Mouse (Mus musculus) embryonic facial prominence, embryonic 10.5 days (tissue): Measurements from ENCODE around the gene Cmtm7. TPM values are rescaled to one million over a fixed set of nuclear protein-coding genes. Genes with fewer than 3 reads are reported as not detected.
A peak's percentile ranks its signal among the peaks of the same experiment; 100 is the strongest.
"Not testable (repeated sequence)": the region's sequence is repeated elsewhere in the genome, so short reads cannot be mapped to it uniquely, and the experiment has no call there.

Experiments
- DNase-seq: peaks from one replicate; pipeline ENCODE4 v3.0.0-alpha.2; 2017; ENCODE audit warnings: low spot score
- H3K27ac ChIP-seq: fragments of 300-500 bp; sonication (generic); replicated peaks from 2 replicates; pipeline ENCODE4 v1.5.1; 2016; ENCODE audit warnings: mild to moderate bottlenecking
- H3K27me3 ChIP-seq: fragments of 300-500 bp; sonication (generic); replicated peaks from 2 replicates; pipeline ENCODE4 v1.6.1; 2016; ENCODE audit warnings: low read depth, mild to moderate bottlenecking; ENCODE audit not compliant: poor library complexity, severe bottlenecking
- H3K36me3 ChIP-seq: fragments of 300-500 bp; sonication (generic); replicated peaks from 2 replicates; pipeline ENCODE4 v1.6.1; 2016; ENCODE audit warnings: mild to moderate bottlenecking, moderate library complexity
- H3K4me1 ChIP-seq: fragments of 300-500 bp; sonication (generic); 2 replicates; pipeline ENCODE4 v1.6.1; 2016
- H3K4me3 ChIP-seq: fragments of 300-500 bp; sonication (generic); 2 replicates; pipeline ENCODE4 v1.5.1; 2016; ENCODE audit warnings: mild to moderate bottlenecking, moderate library complexity
- H3K9me3 ChIP-seq: fragments of 300-500 bp; sonication (generic); 2 replicates; pipeline ENCODE4 v1.6.1; 2016; ENCODE audit warnings: mild to moderate bottlenecking
- WGBS: fragments of 180-500 bp; shearing (Covaris S2); methylation state at CpG from one replicate; pipeline ENCODE4 v1.1.7; 2016; 5-methylcytosine and 5-hydroxymethylcytosine counted together
- polyA plus RNA-seq: library from polyadenylated mRNA; unstranded; fragments of >200 nt; fragmentation: Nextera tagmentation; extraction: Ambion mirVana; gene quantifications from 2 replicates; pipeline ENCODE4 v1.2.1, GENCODE M21; 2016

Gene Cmtm7
- polyA plus RNA-seq, 1 experiment from 2014 or later, result 88.0 TPM

DNA sequence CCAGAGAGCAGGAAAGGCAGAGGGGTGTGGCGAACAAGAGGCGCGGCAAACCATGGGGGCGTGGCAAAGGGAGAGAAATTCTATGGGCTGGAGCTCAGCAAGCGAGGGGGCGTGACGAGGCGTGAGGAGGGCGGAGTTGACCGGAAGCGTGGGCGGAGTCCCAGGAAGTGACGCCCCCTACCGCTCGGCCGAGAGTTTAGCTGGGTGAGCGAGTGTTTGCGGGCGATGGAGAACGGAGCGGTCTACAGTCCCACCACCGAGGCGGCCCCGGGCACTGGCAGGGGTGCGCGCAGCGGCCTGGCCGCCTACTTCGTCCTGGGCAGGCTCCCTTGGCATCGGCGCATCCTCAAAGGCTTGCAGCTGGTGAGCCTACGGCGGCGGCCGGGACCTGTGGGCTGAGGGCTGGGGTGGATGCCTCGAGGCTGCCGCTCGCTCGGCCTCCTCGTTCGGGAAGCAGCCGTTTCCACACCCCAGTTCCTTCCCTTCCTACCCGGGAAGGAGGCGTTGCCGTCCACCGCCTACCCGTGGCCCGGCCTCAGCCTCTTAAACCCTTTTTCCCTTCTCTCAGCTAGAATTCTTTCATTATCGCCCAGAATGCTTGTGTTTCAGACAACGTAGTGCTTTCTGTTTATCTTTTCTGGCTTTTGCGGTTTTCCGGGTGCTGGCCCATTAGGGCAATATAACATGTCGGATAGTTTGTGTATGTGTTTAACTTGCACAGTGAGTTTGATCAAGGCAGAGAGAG lies 50.5 kb downstream of the Cmtm7 start, which contains the start of gene Cmtm6:
Gene Cmtm6, plus strand, starts transcription at position 106 of the 745 bp plus-strand sequence.
- H3K4me3 ChIP-seq, result peak within 1 kb of the TSS; percentile 89
- peak within 1 kb of the TSS; percentile 90 for H3K27ac ChIP-seq
- WGBS, result under 1% methylated on average over 53 of the region's 53 CpGs
- no peaks in the 10 kb centered on the region; the same call in 1 of the 2 replicates for H3K36me3 ChIP-seq
- peak; percentile 99 for DNase-seq
- H3K9me3 ChIP-seq, result no peaks in the 10 kb centered on the region
- H3K4me1 ChIP-seq, result peaks cover 18% of the 10 kb centered on the region
- no peaks in the 10 kb centered on the region for H3K27me3 ChIP-seq

GRCm38 (mm10) chr9:114729911-114730805 lies 51.5 kb downstream of the Cmtm7 start:
- H3K27ac ChIP-seq, result no peak overlapping the region
- H3K9me3 ChIP-seq, result no peaks in the 10 kb centered on the region
- H3K4me3 ChIP-seq, result peak overlapping the region; percentile 89
- no peaks in the 10 kb centered on the region for H3K27me3 ChIP-seq
- WGBS, result 35% methylated on average over 30 of the region's 30 CpGs
- peaks cover 6% of the 10 kb centered on the region for H3K36me3 ChIP-seq
- no peak for DNase-seq
- peaks cover 17% of the 10 kb centered on the region for H3K4me1 ChIP-seq

DNA sequence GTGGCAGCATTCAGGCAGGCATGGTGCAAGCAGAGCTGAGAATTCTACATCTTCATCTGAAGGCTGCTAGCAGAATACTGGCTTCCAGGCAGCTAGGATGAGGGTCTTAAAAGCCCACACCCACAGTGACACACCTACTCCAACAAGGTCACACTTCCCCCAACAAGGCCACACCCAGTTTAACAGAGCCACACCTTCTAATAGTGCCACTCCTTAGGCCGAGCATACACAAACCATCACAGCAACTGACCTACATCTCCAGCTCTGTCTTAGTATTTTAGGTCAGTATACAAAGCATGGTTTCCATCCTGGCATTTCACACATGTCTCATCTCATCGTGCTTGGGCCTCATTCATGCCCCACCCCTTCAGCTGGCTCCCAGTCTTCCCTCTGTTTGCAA lies 53.2 kb downstream of the Cmtm7 start:
- H3K27ac ChIP-seq, H3K4me3 ChIP-seq, DNase-seq, H3K27me3 ChIP-seq, H3K9me3 ChIP-seq: not testable (repeated sequence)
- Histone ChIP-seq H3K4me1 (peaks cover 17% of the 10 kb centered on the region), H3K36me3 (peaks cover 23% of the 10 kb centered on the region)
- WGBS, result 58% methylated on average over 2 of the region's 2 CpGs

- Histone ChIP-seq H3K9me3 (no peaks in the 10 kb centered on the region), H3K4me3 (no peak overlapping the region), H3K36me3 (peaks cover 35% of the 10 kb centered on the region), H3K27ac (no peak overlapping the region), H3K27me3 (no peaks in the 10 kb centered on the region), H3K4me1 (peaks cover 14% of the 10 kb centered on the region)
- DNase-seq, result peak; percentile 51
- 8% methylated on average over 3 of the region's 3 CpGs for WGBS
Measured at GRCm38 (mm10) chr9:114727315-114727714, 54.3 kb downstream of the Cmtm7 start.

DNA sequence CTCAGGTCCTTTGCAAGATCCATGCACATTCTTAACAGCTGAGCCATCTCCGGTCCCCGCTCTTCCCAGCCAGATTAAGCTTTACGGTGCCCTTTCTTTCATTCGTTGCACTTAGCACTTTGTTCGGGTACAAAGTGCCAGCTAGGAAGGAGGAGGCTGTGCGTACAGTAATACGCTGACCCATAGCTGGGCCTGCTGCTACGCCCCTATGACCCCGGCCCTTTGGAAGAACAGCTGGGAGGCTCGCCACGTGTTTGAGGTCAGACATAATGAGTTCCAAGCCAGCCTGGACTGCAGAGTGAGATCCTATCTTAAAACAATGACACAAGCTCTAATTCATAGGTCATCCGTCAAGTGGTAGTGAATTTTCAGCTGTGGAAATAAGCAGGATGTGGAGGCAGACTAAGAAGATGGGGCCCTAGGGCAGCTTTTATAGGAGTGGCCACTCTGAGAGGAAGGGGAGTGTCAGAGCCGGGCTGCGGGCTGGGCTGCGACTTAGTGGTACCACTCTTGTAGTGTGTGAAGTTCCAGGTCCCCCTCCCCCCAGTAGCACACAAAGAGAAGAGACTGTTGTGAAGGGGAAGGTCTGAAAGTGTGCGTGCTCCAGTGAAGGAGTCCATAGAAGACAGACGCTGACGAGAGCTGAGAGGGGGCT lies 64.9 kb downstream of the Cmtm7 start:
- no peaks in the 10 kb centered on the region for H3K27me3 ChIP-seq
- 57% methylated on average over 18 of the region's 18 CpGs for WGBS
- peaks cover 13% of the 10 kb centered on the region for H3K4me1 ChIP-seq
- H3K9me3 ChIP-seq, result no peaks in the 10 kb centered on the region
- no peak overlapping the region for H3K4me3 ChIP-seq
- 0 out of 2 replicates have a peak overlapping the region, but pooled peaks have one; percentile 15 for H3K27ac ChIP-seq
- H3K36me3 ChIP-seq, result peaks cover 100% of the 10 kb centered on the region
- DNase-seq, result peak; percentile 52

- Histone ChIP-seq H3K4me1 (peaks cover 13% of the 10 kb centered on the region), H3K36me3 (peaks cover 97% of the 10 kb centered on the region), H3K27ac (no peak overlapping the region), H3K27me3 (no peaks in the 10 kb centered on the region), H3K9me3 (no peaks in the 10 kb centered on the region), H3K4me3 (no peak overlapping the region)
- DNase-seq, result no peak
- 95% methylated on average over 7 of the region's 7 CpGs for WGBS
Measured at GRCm38 (mm10) chr9:114713481-114713880, 68.2 kb downstream of the Cmtm7 start.

- Histone ChIP-seq H3K27ac (no peak overlapping the region), H3K9me3 (no peaks in the 10 kb centered on the region), H3K27me3 (no peaks in the 10 kb centered on the region), H3K4me3 (no peak overlapping the region), H3K36me3 (peaks cover 97% of the 10 kb centered on the region), H3K4me1 (no peaks in the 10 kb centered on the region)
- DNase-seq, result peak; percentile 28
- WGBS, result 82% methylated on average over 7 of the region's 7 CpGs
Measured at GRCm38 (mm10) chr9:114710345-114710744, 71.3 kb downstream of the Cmtm7 start.

DNA sequence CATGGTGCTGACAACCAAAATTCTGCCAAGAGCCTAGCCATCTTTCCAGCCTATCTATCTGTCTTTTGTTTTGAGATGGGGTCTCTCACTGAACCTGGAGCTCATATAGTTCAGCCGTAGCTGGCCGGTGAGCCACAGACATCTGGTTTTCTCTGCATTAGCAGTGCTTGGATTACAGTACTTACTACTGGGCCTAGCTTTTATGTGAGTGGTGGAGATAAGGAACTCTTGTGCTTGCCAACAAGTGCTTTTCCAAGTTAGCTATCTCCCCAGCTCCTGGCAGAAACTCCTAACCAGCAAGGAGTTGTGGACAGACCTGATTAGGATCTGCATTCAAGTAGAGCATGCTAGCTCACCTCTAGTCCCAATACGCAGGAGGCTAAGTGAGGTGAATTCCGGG lies 73.9 kb downstream of the Cmtm7 start:
- no peaks in the 10 kb centered on the region for H3K4me1 ChIP-seq
- H3K4me3 ChIP-seq, result no peak overlapping the region
- DNase-seq, result no peak
- H3K9me3 ChIP-seq, result no peaks in the 10 kb centered on the region
- 98% methylated on average over 4 of the region's 4 CpGs for WGBS
- peaks cover 86% of the 10 kb centered on the region for H3K36me3 ChIP-seq
- no peaks in the 10 kb centered on the region for H3K27me3 ChIP-seq
- no peak overlapping the region for H3K27ac ChIP-seq

Other genes starting within 250 kb of the Cmtm7 start
- 7.8 and 9.4 TPM in 2 replicates for gene Trim71, start 217.5 kb downstream of the Cmtm7 start, polyA plus RNA-seq
- gene Cnot10, start 141.7 kb downstream of the Cmtm7 start, polyA plus RNA-seq, result 73.2 and 74.3 TPM in 2 replicates
- gene Dync1li1, start 93.1 kb downstream of the Cmtm7 start, polyA plus RNA-seq, result 84.4 and 89.6 TPM in 2 replicates
- 29.5 and 32.8 TPM in 2 replicates for gene Cmtm6, start 50.7 kb downstream of the Cmtm7 start, polyA plus RNA-seq
- gene Cmtm8, start 62.3 kb upstream of the Cmtm7 start, polyA plus RNA-seq, result 21.3 and 26.4 TPM in 2 replicates
- 14.8 and 15.2 TPM in 2 replicates for gene Gpd1l, start 152.1 kb upstream of the Cmtm7 start, polyA plus RNA-seq
- gene Osbpl10, start 196.7 kb upstream of the Cmtm7 start, polyA plus RNA-seq, result 1.1 and 1.3 TPM in 2 replicates
- gene Rps27rt, start 200.9 kb upstream of the Cmtm7 start, polyA plus RNA-seq, result 232 and 250 TPM in 2 replicates